Mouse (Mus musculus) erythroblast, embryonic 14.5 days (primary cell): ENCODE data around the gene Tbc1d8. TPM values are rescaled to one million over a fixed set of nuclear protein-coding genes. Genes with fewer than 3 reads are reported as not detected.

Experiments used
- H3K27me3 ChIP-seq: 2 replicates; pipeline ENCODE4 v1.6.1; 2012; ENCODE audit warnings: inconsistent platforms; ENCODE audit not compliant: control insufficient read depth
- H3K36me3 ChIP-seq: 2 replicates; pipeline ENCODE4 v1.6.1; 2012; ENCODE audit warnings: mild to moderate bottlenecking, inconsistent platforms; ENCODE audit not compliant: control insufficient read depth
- H3K4me1 ChIP-seq: 2 replicates; pipeline ENCODE4 v1.6.1; 2012; ENCODE audit warnings: inconsistent platforms; ENCODE audit not compliant: control insufficient read depth
- H3K4me3 ChIP-seq: replicated peaks from 2 replicates; pipeline ENCODE3; 2012; ENCODE audit warnings: moderate library complexity, mild to moderate bottlenecking, inconsistent platforms
- H3K9me3 ChIP-seq: 2 replicates; pipeline ENCODE4 v1.6.1; 2012; ENCODE audit warnings: low read length, inconsistent platforms, mixed read lengths; ENCODE audit not compliant: control insufficient read depth
- GATA1 ChIP-seq: IDR thresholded peaks from 2 replicates; pipeline ENCODE4 v1.6.1; 2012; ENCODE audit warnings: low read length, inconsistent platforms, mixed read lengths
- TAL1 ChIP-seq: IDR thresholded peaks from 3 replicates; pipeline ENCODE4 v1.6.1; 2012; ENCODE audit warnings: low read length, inconsistent platforms, mixed read lengths
- polyA plus RNA-seq: library from polyadenylated mRNA; stranded (reverse); fragments of >175 nt; gene quantifications from 2 replicates; pipeline ENCODE4 v1.2.3, GENCODE M21; 2012

Tbc1d8 gene
- polyA plus RNA-seq, 1 experiment = 0.01 TPM

GRCm38 (mm10) chr1:39454108-39454782, 24.3 kb downstream of the Tbc1d8 start:
- Histone ChIP-seq H3K9me3 (no peaks in the 10 kb centered on the region), H3K4me1 (peaks cover 59% of the 10 kb centered on the region), H3K36me3 (no peaks in the 10 kb centered on the region; the same call in 1 of the 2 replicates), H3K27me3 (no peaks in the 10 kb centered on the region), H3K4me3 (peak overlapping the region; percentile 39)
- TF ChIP-seq GATA1 (no peak), TAL1 (no peak)

GRCm38 (mm10) chr1:39452203-39452602, 26.4 kb downstream of the Tbc1d8 start:
- H3K4me1 ChIP-seq = peaks cover 60% of the 10 kb centered on the region
- no peak for TF ChIP-seq TAL1
- no peaks in the 10 kb centered on the region for H3K27me3 ChIP-seq
- no peaks in the 10 kb centered on the region for H3K9me3 ChIP-seq
- H3K4me3 ChIP-seq = no peak overlapping the region
- no peaks in the 10 kb centered on the region for H3K36me3 ChIP-seq

DNA sequence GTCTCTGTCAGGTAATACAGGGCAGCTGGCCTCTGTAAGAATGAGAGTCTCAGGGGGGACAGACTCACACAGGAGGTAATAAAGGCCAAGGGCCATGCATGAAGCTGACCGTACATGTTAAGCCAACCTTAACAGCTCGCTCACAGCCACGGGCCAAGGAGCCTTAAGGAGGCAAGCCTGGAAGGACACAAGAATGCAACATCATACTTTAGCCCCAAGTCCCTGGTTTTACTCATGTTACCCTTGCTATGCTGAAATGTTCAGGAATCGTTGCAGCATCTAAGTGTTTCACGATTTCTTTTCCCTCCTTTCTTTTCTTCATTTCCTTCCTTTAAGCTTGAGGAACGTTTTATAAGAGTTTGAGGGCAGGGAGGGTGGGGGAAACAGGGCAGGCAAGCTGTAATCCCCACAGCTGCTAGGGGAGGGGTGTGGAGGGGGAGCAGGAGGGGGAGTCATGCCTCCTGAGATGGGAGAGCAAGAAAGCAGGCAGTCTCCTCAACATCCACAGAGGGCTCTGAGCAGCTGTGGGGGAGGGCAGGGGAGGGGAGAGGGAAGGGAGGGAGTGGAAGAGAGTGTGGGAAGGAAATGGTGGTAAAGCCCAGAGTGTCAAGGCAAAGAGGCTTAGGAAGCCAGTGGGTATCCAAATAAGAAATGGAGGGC, 28.4 kb downstream of the Tbc1d8 start:
- TF ChIP-seq GATA1 (no peak), TAL1 (no peak)
- no peaks in the 10 kb centered on the region for H3K27me3 ChIP-seq

DNA sequence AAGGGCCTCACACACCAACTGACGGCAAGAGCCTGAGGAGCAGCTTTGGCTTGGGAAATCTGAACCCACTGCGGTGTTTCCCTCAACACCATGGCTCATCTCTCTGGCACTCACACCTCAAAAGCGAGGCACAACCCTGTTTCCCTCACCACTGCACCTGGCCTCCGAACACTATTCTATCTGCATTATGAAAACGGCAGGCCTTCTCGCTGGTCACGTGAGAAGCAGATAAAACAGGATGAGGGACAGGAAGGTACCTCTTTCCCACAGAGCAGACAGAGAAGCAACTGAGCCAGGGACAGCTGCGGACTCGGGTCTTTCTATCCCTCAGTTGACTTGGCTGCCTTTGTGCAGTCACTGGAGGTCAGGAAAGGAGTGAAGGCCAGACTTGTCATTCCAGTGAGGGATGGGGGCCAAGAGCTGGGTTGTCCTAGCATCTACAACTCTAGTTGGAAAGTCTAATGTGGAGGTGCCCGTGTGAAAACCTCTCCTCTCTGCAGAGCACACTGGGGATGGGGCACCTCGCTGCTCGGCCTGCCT, 29.2 kb downstream of the Tbc1d8 start:
- H3K4me3 ChIP-seq = no peak overlapping the region
- H3K27me3 ChIP-seq = no peaks in the 10 kb centered on the region
- peaks cover 65% of the 10 kb centered on the region for H3K4me1 ChIP-seq

More for the DNA sequence above, 28.4 kb downstream of the Tbc1d8 start:
- peaks cover 69% of the 10 kb centered on the region for H3K4me1 ChIP-seq
- no peaks in the 10 kb centered on the region for H3K36me3 ChIP-seq
- H3K9me3 ChIP-seq = no peaks in the 10 kb centered on the region
- no peak overlapping the region for H3K4me3 ChIP-seq

GRCm38 (mm10) chr1:39448819-39449218, 29.7 kb downstream of the Tbc1d8 start:
- H3K4me3 ChIP-seq = no peak overlapping the region
- H3K4me1 ChIP-seq = peaks cover 62% of the 10 kb centered on the region
- H3K36me3 ChIP-seq = no peaks in the 10 kb centered on the region
- no peaks in the 10 kb centered on the region for H3K9me3 ChIP-seq
- no peaks in the 10 kb centered on the region for H3K27me3 ChIP-seq
- TF ChIP-seq TAL1 = no peak
- TF ChIP-seq GATA1 = no peak

More for the DNA sequence above, 29.2 kb downstream of the Tbc1d8 start:
- no peaks in the 10 kb centered on the region for H3K36me3 ChIP-seq
- TF ChIP-seq TAL1 = no peak
- TF ChIP-seq GATA1 = no peak
- H3K9me3 ChIP-seq = no peaks in the 10 kb centered on the region

DNA sequence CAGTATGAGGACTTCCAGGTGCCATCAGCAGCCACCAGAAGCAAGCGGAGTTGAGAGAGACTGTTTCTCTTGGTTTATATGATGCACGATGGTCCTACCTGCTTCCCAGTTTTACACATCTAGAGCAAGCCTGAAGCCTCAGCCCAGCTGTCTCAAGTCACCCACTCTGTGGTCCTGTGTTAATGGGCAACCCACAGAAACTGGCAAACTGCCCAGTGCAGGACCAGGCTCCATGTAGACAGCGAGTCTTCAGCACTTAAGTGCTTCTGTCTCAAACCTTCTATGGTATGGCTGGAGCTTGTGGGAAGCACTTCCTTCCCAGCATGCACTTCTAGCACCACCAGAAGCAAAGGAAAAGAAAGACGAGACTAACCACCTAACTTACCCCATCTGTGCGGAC, 30.3 kb downstream of the Tbc1d8 start:
- TF ChIP-seq TAL1 (no peak), GATA1 (no peak)
- H3K36me3 ChIP-seq = no peaks in the 10 kb centered on the region
- no peaks in the 10 kb centered on the region for H3K9me3 ChIP-seq
- H3K4me3 ChIP-seq = no peak overlapping the region
- peaks cover 62% of the 10 kb centered on the region for H3K4me1 ChIP-seq
- no peaks in the 10 kb centered on the region for H3K27me3 ChIP-seq

DNA sequence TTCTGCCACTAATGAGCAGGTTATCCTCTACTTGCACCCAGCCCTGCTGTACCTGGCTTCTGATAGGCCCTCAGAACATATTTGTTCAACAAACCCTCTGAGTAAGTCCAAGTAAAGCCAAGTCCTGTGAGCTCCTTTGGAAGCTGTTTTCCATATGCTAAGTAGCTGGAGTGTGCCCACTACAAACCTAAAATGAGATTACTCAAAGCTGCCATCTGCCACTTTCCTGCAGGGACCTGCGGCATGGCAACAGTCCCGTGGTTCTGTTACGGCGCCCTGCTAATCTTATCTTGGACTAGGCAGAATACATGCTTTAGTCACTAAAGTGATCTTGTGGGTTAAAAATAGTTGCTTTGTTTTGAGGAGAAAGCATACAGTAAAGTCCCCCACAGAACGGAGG, 32.4 kb downstream of the Tbc1d8 start:
- H3K9me3 ChIP-seq = no peaks in the 10 kb centered on the region
- no peaks in the 10 kb centered on the region for H3K36me3 ChIP-seq
- H3K4me3 ChIP-seq = no peak overlapping the region
- no peak for TF ChIP-seq TAL1
- no peak for TF ChIP-seq GATA1
- H3K4me1 ChIP-seq = peaks cover 60% of the 10 kb centered on the region
- H3K27me3 ChIP-seq = no peaks in the 10 kb centered on the region

- peaks cover 60% of the 10 kb centered on the region for H3K4me1 ChIP-seq
- no peak overlapping the region for H3K4me3 ChIP-seq
- H3K9me3 ChIP-seq = no peaks in the 10 kb centered on the region
- H3K27me3 ChIP-seq = no peaks in the 10 kb centered on the region
- TF ChIP-seq GATA1 = no peak
- no peak for TF ChIP-seq TAL1
- no peaks in the 10 kb centered on the region for H3K36me3 ChIP-seq
These were observed 33.1 kb downstream of the Tbc1d8 start for GRCm38 (mm10) chr1:39445303-39446050.

- H3K4me1 ChIP-seq = peaks cover 60% of the 10 kb centered on the region
- no peaks in the 10 kb centered on the region for H3K36me3 ChIP-seq
- no peak overlapping the region for H3K4me3 ChIP-seq
- TF ChIP-seq GATA1 (no peak), TAL1 (no peak)
- no peaks in the 10 kb centered on the region for H3K9me3 ChIP-seq
- no peaks in the 10 kb centered on the region for H3K27me3 ChIP-seq
These were observed 34.8 kb downstream of the Tbc1d8 start for GRCm38 (mm10) chr1:39443764-39444163.
